Mouse (Mus musculus): ENCODE data around the gene Crybg1.

- no peak for TF ChIP-seq CTCF (IDR thresholded peaks at IDR 0.05; ENCODE audit: low read depth, low read length)
- TF ChIP-seq POLR2A (IDR thresholded peaks at IDR 0.05; ENCODE audit: insufficient read depth, low read length) = no peak
These were observed 14.4 kb upstream of the Crybg1 start for GRCm38 (mm10) chr10:44163028-44163427.

Data from ES-Bruce4 (cell line).